Mouse (Mus musculus) retina, adult 2 months (tissue): ENCODE measurements around the gene Rnf212b.
A peak's percentile ranks its signal among the peaks of the same experiment; 100 is the strongest.

Source experiments
- DNase-seq: peaks from one replicate; pipeline ENCODE4 v3.0.0-alpha.2; 2012; ENCODE audit warnings: low read depth, low spot score

Rnf212b gene

DNA sequence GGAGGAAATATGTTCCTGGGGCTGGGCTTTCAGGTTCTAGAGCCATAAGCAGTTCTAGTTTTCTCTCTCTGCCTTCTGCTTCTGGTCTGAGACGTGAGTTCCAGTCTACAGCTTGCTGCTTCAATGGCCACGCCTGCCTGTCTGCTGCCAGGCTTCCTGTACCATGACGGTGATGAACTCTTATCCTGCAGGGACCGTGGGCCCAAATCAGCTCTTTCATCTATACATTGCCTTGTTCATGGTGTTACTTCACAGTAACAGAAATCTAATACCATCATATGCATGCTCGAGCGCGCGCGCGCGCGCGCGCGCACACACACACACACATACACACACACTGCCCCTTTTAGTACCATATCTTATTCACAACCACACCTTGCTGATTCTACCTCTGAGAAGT lies 17.2 kb upstream of the Rnf212b start:
- DNase-seq = no peak

DNA sequence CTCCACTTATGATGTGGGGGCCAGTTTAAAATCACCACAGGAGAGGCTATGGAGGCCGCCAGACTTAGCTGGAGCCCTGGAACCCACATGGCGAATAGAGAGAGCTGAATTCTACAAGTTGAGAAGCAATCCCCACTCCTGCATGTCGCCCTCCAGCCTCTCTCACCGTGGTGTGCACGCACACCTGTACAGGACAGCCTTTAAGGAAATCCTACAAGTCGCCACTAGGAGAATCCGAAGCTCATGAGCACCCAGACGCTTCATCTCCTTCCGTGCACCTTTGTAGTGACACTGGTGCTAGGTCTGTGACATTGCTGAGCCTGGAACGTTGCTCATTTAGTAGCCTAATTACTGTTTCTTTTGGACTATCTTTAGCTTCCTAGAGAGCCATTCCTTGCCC lies 14.3 kb upstream of the Rnf212b start:
- no peak for DNase-seq

DNA sequence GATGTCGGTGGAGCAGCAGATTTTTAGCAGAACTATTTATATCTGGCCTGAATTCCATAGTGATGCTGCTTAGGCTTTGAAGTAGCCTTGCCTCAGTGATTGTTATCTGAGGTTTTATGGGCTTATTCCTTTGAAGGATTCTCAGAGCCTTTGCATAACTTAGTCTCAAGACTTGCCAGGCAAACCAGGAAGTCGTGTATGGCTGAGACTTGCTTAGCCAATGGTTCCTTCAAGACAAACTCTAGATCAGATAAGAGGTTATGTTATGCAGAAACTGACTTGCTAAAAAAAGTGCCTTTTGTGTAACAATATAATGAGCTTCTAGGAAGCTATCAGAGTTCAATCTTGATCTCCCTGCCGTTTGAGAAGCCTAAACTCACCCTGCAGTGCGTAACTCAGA lies 11.5 kb upstream of the Rnf212b start:
- DNase-seq = no peak

GRCm38 (mm10) chr14:54806124-54806523 lies 7.8 kb upstream of the Rnf212b start:
- no peak for DNase-seq

DNA sequence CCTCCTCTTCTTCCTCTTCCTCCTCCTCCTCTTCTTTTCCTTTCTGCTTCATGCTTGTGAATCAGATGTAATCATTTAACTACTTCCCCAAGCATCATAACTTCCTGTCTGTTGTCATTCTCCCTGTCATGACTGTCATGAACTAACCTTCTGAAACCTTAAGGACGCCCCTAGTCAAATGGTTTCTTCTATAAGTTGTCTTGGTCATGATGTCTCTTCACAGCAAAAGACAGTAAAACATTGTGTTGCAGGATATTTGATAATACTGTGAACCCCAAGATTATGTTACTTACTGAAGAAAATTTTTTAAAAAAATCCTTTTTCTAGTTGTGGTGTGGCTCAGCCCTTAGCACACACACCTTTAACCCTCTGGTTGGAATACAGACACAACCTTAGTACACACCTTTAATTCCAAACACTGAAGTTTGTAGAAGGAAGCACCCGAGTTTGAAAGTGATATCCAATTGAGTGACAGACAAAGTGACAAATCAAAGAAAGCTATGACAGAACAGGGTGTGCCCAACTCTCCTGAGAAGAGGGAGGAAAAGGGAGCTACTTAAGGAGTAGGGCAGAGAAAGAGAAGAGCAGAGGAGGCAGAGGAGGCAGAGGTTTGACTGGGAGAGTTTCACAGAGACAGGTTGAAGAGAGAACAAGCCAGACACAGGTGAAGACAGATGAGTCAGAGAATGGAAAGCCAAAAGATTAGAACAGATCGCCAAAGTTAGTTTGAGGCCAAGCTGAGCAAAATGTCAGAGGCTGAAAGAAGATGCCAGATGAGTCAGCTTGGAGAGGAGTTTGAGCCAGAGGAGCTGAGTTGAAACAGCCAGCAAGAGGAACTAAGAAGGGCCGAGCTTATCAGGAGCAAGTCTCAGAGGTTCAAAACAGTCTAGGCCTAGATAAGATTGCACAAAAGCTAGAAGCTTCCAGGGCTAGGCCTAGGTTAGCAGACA lies 4.9 kb upstream of the Rnf212b start:
- DNase-seq = no peak

GRCm38 (mm10) chr14:54809668-54810033 lies 4.3 kb upstream of the Rnf212b start:
- DNase-seq = no peak

- no peak for DNase-seq
Observed at GRCm38 (mm10) chr14:54815737-54816136, 1.8 kb downstream of the Rnf212b start.

- no peak for DNase-seq
Observed at GRCm38 (mm10) chr14:54817791-54818190, 3.9 kb downstream of the Rnf212b start.

GRCm38 (mm10) chr14:54822301-54822700 lies 8.4 kb downstream of the Rnf212b start:
- no peak for DNase-seq

DNA sequence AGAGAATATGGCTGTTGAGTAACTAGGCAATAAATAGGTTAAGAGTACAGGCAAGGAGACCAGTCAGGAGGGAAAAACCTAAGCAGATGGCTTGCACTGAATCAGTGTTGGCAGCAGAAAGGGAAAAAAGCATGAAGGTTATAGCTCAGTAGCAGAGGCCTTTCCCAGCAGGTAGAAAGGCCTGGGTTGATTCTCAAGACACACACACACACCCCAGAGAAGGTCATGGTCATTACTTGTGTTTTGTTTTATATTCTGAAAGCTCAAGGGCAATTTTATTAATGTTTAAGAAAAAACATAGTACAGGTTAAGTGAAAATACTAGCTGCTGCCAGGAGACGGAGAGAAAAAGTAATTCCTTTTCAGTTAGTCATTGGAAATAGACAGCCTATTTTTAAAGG lies 9.8 kb downstream of the Rnf212b start:
- no peak for DNase-seq

DNA sequence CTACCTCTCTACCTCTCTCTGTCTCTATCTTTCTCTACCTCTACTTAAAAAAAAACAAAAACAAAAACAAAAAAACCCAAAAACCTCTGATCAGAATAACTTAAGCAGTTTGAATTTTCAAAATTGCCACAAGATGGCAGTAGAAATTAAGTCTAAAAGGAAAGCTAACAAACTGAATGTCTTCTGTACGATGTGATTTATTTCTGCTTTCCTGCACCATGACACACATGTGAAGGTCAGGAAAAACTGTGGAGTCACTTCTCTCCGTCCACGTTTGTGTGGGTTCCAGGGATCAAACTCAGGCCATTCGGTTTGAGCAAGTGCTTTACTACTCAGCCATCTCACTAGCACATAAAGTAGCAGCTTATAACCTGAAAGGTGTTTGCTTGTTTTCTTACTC lies 29.5 kb downstream of the Rnf212b start:
- no peak for DNase-seq

- no peak for DNase-seq
Observed at GRCm38 (mm10) chr14:54855726-54856125, 41.8 kb downstream of the Rnf212b start.

- DNase-seq = no peak
Observed at GRCm38 (mm10) chr14:54856703-54857102, 42.8 kb downstream of the Rnf212b start.

DNA sequence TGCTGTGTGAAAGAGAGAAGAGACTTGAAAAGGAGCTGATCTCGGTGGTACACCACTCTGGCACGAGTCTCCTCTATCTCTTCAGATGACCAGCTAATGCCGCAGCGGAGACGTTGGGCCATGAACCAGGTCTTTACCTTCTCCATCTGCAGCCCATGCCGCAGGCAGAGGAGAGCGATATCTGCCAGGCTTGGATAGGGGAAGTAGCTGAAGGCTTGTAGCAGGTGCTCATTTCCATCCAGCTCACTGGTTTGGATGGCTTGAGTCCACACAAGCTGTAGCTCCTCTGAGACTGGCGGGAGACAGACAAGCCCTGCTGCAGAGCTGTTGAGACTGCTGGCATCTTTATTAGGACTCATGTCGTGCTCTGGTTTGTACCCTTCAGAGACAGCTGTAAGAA lies 44.0 kb downstream of the Rnf212b start:
- no peak for DNase-seq

DNA sequence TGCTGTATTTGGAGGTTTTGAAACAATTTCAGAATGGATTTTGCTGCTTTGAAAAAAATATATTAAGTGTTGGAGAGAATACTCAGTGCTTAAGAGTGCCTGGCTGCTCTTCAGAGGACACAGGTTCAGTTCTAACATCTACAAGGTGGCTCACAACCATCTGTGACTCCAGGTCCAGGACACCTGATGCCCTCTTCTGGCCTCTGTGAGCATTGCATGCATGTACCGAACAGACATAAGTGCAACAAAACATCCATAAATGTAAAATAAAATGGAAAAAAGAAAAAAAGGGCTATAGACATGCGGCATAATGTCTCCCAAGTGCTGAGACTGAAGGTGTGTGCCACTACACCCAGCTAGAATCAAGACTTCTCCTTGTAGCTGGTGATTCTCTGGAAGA lies 46.6 kb downstream of the Rnf212b start:
- no peak for DNase-seq

DNA sequence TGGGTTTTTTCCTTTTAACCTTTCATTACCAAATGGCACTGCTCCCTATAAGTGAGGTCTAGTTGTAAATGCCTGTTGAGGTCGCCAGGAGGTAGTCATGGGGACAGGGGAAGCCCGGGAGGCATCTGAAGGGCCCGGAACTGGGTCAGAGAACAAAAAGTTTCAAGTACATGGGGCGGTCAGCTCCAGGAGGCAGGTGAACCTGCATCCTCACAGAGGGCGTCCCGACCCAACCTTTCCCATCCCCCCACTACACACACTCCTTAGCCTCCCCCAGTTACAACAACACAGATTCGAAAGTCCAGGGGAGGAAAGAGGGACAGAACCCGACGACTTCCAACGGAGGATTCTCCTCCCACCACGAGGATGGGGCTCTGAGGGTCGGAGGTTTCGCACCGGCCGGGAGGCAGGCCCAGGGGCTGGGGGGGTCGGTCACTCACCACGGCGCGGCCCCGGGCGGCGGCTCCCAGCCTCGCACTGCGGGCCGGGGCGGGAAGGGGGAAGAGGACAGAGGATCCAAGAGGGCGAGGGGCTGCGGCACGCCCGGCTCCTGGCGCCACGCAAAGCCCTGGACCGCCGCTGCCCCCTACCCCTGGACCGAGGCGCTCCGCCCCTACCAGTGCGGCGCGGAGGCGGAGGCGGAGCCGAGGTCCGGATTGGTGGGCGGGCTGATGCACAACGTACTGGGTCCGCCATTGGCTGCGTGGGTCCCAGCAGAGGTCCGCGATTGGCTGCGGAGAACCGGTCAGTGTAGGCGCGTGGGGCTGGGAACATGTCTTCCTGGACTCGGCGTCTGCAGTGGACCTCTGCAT lies 49.8 kb downstream of the Rnf212b start:
- DNase-seq = peak; percentile 73

- DNase-seq = no peak
Observed at GRCm38 (mm10) chr14:54864313-54865036, 50.5 kb downstream of the Rnf212b start.

DNA sequence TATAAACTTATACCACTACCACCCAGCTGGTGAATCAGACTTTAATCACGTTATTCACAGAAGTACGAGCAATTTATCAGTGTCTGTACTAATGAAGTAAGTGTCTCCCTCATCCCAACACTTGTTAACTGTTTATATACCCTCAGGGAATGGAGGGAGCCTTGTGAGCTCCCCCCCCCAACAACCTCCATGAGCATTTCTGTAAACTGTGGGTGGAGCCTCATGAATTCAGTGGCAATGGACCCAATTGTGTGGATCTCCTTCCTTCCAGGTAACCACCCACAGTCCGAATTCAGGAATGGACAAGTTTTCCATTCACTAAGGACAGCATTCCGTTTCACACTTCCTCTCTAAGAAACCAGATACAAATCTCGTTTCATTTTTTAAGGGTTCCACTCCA lies 51.7 kb downstream of the Rnf212b start:
- DNase-seq = no peak

DNA sequence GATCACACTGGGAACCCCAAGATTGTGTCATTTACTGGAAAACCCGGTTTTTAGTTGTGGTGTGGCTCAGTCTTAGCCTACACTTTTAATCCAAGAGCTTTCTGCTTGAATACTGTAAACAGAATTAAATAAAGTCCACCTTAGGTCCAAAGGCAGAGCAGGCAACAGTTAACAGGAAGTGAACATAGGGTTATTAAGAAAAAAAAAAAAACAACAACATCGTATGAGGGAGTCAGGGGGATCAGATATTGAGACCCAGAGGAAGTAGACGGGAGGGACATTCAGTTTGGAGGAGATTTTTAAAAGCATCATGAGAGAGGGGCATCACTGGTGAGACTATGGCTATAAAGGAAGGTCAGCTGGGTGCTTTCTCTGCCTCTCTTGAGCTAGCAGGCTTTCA lies 52.3 kb downstream of the Rnf212b start:
- no peak for DNase-seq

DNA sequence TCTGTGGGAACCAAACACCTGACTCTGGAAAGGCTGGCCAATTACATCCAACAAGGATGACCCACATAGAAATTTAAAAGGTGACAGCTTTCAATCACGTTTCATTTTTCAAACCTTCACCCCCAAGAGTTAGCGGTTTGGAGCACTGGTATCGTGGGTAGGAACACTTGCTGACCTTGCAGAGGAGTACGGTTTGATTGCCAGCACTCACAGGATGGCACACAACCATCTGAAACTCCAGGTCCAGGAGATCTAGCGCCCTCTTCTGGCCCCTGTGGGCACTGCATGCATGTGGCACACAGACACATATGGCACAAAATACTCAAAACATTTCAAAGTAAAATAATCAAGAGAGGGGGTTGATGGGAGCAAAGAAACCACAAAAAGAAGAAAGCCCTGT lies 53.0 kb downstream of the Rnf212b start:
- no peak for DNase-seq

DNA sequence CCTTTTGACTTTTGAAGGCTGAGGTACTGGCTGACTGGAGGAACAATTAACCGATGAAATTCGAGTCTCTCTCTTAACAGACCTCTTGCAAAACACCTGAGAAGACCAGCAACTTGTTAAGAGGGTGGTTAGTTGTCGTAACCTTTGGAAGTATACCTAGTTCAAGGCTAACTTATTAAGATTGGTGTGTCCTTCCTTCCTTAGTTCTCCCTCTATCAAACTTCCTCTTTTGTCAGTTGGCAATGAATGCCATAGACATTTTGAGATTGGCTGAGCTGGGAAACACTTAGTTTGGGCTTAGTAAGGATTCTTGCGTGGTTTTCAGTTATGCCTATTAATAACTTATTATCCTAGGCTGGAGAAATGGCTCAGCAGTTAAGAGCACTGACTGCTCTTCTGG lies 54.1 kb downstream of the Rnf212b start:
- DNase-seq = no peak

DNA sequence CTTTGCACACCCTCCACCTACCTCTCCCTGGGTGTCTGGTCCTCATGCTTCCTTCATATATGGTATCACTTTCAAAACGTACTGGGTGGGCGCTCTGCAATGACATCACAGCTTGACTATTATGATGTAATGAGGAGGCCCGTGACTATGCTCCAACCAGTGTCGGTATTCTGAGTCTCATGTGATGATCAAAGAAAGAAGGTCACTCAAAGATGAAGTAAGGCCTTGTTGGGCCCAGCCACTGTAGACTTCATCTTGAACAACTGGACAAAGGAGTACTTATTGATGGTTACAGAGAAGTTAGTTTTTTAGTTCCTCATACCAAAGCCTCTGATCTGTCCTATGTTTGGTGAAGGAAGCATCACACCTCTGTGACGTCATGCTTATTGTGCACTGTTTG lies 56.9 kb downstream of the Rnf212b start, which contains the start of gene Homez:
Gene Homez (minus strand): TSS at position 101 of the 400 bp plus-strand sequence.
- DNase-seq = no peak
